Mouse (Mus musculus) bone marrow macrophage, adult 2 months (primary cell): Measurements from ENCODE around the gene Gm10638. TPM values are rescaled to one million over a fixed set of nuclear protein-coding genes. Genes with fewer than 3 reads are reported as not detected.
A peak's percentile ranks its signal among the peaks of the same experiment; 100 is the strongest.

Source experiments
- H3K27ac ChIP-seq: 2 replicates; pipeline ENCODE4 v1.5.1; 2012; ENCODE audit warnings: low read depth, low read length; ENCODE audit not compliant: insufficient read depth
- H3K4me1 ChIP-seq: 2 replicates; pipeline ENCODE4 v1.6.1; 2012; ENCODE audit warnings: low read length; ENCODE audit not compliant: control insufficient read depth, insufficient read depth
- H3K4me3 ChIP-seq: 2 replicates; pipeline ENCODE4 v1.5.1; 2012; ENCODE audit warnings: mild to moderate bottlenecking, low read length, moderate library complexity; ENCODE audit not compliant: insufficient read depth
- CTCF ChIP-seq: IDR thresholded peaks from 2 replicates; pipeline ENCODE4 v1.5.1; 2012; ENCODE audit warnings: low read depth, mild to moderate bottlenecking, low read length, moderate library complexity
- POLR2A ChIP-seq: IDR thresholded peaks from 2 replicates; pipeline ENCODE4 v1.6.1; 2012; ENCODE audit warnings: mild to moderate bottlenecking, low read depth, low read length, borderline replicate concordance
- polyA plus RNA-seq: library from polyadenylated mRNA; stranded (reverse); fragments of >200 nt; gene quantifications from 2 replicates; pipeline ENCODE4 v1.2.4, GENCODE M21; 2012; ENCODE audit not compliant: missing spikeins, insufficient read depth, insufficient read length

Gene Gm10638
- 0.91 TPM in 1 of 2 replicates, not detected in the other for polyA plus RNA-seq

DNA sequence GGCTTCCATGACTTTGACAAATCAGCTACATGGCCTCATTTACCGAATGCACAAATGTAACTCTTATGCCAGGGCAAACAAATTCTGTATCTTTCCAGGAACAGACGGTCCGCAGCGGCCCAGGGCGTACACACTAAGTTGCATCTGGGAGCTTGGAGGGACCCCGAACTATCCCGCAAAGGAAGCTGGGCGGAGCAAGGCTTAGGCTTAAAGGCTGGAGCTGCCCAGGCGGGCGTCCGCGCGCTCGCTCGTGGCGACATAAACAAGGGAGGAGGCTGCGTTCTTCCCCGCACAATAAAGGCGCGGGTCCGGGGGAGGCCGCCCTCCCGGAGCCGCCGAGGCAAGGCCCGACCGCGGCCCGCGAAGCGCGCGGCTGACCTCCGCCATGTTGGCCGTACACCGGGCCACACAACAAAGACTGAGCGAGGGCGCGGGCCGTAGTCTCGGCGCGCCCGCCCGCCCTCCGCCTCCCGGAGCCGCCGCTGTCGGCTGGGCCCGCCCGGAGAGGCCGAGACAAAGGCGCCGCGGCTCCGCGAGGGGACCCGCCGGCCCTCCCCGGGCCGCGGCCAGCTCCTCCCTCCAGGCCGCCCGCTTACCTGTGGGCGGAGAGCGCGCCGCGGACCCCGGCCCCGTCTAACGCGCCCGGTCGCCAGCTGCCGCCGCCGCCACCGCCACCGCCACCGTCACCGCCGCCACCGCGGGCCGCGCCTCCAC is at the start of gene Gm10638, which contains the start of gene Siah1a:
Gene Gm10638 (plus strand): TSS at position 479 of the 714 bp plus-strand sequence.
Gene Siah1a (minus strand): TSS at position 714 of the 714 bp plus-strand sequence.
- H3K4me1 ChIP-seq: peaks cover 17% of the 10 kb centered on the region
- no peak for TF ChIP-seq CTCF
- TF ChIP-seq POLR2A: no peak
- H3K27ac ChIP-seq: peak within 1 kb of the TSS; percentile 65
- H3K4me3 ChIP-seq: peak within 1 kb of the TSS; percentile 79

DNA sequence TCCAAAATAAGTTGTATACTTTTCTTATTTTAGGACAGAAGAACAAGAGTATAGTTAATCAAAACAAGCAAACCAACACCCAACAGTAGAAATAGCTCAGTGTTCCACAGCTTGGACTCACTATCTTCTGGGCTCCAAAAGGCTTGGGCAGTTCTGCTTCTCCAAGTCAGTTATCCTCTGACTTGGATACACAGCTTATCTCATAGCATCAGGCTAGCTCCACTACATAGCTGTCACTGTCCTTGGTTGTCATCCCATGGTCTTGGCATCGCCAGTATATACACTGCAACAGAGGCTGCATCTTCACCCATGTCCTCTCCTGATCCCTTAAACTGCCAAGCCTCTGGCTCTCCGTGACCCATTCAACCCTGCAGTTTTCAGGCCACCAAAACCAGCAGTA is 49.8 kb upstream of the Gm10638 start:
- peaks cover 3% of the 10 kb centered on the region; the same call in 1 of the 2 replicates for H3K4me1 ChIP-seq
- no peak overlapping the region for H3K4me3 ChIP-seq
- no peak overlapping the region for H3K27ac ChIP-seq
- TF ChIP-seq POLR2A (no peak), CTCF (no peak)

DNA sequence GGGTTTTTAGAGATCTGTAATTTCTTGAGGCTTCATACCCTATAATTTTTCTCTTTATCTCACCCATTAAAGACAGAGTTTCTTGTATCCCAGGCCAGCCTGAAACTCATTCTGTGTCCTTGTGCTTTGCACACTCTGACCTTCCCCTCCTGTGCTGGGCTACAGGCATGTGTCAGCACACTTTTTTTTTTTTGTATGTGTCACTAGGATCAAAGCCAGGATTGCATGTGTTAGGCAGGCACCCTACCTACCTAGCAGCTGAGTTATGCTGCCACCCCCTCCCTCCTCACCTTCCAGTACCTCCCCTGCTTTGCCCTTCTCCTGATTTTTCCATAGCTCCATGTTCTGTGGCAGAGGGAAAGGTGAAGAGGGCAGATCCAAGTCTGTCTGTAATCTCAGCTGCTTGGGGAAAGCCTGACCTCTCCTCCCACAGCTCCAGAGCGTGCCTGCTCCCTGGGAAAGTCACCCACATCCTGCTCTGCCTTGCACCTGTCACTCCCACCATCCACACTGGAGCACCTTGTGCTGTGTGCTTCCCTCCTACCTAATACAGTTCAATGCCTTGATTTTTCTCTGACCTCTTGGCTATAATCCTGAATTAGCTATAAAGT is 46.6 kb upstream of the Gm10638 start:
- H3K4me1 ChIP-seq: no peaks in the 10 kb centered on the region
- TF ChIP-seq CTCF (no peak), POLR2A (no peak)
- no peak overlapping the region for H3K4me3 ChIP-seq
- no peak overlapping the region for H3K27ac ChIP-seq

- Histone ChIP-seq H3K27ac (no peak overlapping the region), H3K4me3 (no peak overlapping the region)
These were observed 46.0 kb upstream of the Gm10638 start for GRCm38 (mm10) chr8:86699471-86699870.

GRCm38 (mm10) chr8:86702453-86702852 is 43.0 kb upstream of the Gm10638 start:
- TF ChIP-seq CTCF: no peak
- TF ChIP-seq POLR2A: no peak
- no peaks in the 10 kb centered on the region for H3K4me1 ChIP-seq
- no peak overlapping the region for H3K4me3 ChIP-seq
- H3K27ac ChIP-seq: no peak overlapping the region

More at GRCm38 (mm10) chr8:86699471-86699870, 46.0 kb upstream of the Gm10638 start:
- no peaks in the 10 kb centered on the region for H3K4me1 ChIP-seq
- TF ChIP-seq POLR2A (no peak), CTCF (no peak)

- peaks cover 4% of the 10 kb centered on the region for H3K4me1 ChIP-seq
- H3K4me3 ChIP-seq: no peak overlapping the region
- no peak overlapping the region for H3K27ac ChIP-seq
- no peak for TF ChIP-seq POLR2A
- TF ChIP-seq CTCF: no peak
These were observed 40.2 kb upstream of the Gm10638 start for GRCm38 (mm10) chr8:86705317-86705716.

- Histone ChIP-seq H3K4me1 (peaks cover 4% of the 10 kb centered on the region), H3K4me3 (no peak overlapping the region), H3K27ac (no peak overlapping the region)
- no peak for TF ChIP-seq CTCF
These were observed 38.7 kb upstream of the Gm10638 start for GRCm38 (mm10) chr8:86706756-86707155.

DNA sequence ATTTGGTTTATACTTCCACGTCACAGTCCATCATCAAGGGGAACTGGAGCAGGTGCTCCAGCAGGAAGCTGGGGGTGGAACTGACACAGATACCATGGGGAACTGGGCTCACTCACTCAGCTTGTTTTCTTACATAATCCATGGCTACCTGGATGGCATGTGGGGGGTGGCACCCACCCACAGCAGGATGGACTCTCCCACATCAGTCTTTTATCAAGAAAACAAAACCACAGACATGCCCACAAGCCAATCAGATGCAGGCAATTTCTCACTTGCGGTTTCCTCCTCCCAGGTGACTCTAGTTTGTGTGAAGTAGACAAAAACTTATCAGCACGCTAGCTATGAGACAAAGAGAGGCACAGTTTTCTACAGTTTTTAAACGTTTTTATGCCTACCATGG is 37.6 kb upstream of the Gm10638 start:
- Histone ChIP-seq H3K27ac (no peak overlapping the region), H3K4me3 (no peak overlapping the region), H3K4me1 (peaks cover 4% of the 10 kb centered on the region)
- TF ChIP-seq CTCF (no peak), POLR2A (no peak)

- Histone ChIP-seq H3K4me3 (no peak overlapping the region), H3K4me1 (peaks cover 4% of the 10 kb centered on the region), H3K27ac (no peak overlapping the region)
- TF ChIP-seq POLR2A (no peak), CTCF (no peak)
These were observed 32.9 kb upstream of the Gm10638 start for GRCm38 (mm10) chr8:86712594-86712993.

DNA sequence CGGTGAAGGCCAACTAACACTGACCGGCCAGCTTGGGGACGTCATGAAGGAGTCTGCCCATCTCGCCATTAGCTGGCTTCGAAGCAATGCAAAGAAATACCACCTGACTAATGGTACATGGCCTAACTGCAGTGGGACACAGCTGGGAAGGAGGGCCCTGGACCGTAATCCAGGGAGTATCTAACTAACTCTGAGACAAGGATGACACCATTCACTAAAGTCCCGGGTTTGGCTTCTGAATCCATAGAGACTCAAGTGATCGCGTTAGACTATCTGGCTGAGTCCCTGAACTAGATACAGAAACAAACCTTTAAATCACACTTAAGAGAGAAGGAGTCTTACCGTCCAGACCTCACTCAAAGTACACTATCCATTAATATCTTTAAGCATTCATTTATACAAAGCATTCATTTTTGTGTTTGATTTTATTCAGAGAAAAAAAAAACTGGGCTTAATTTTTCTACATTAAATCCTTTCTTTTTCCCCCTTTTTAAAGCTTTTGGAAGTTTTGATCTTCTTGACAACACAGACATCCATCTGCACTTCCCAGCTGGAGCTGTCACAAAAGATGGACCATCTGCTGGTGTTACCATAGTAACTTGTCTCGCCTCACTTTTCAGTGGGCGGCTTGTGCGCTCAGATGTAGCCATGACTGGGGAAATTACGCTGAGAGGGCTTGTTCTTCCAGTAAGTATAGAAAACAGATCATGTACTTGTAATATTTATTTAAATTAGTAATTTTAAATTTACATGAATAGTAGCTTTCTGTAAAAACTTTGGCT is 31.9 kb upstream of the Gm10638 start:
- no peak overlapping the region for H3K4me3 ChIP-seq
- no peaks in the 10 kb centered on the region for H3K4me1 ChIP-seq
- no peak overlapping the region for H3K27ac ChIP-seq
- TF ChIP-seq CTCF: no peak
- TF ChIP-seq POLR2A: no peak
